Mouse (Mus musculus) adrenal gland, adult 2 months (tissue): ENCODE data around the gene Zfp935. TPM values are rescaled to one million over a fixed set of nuclear protein-coding genes. Genes with fewer than 3 reads are reported as not detected.
"Not testable (repeated sequence)": the region's sequence is repeated elsewhere in the genome, so short reads cannot be mapped to it uniquely, and the experiment has no call there.

ENCODE experiments used
- DNase-seq: peaks from one replicate; pipeline ENCODE4 v3.0.0; 2021
- long read RNA-seq: library from polyadenylated mRNA; stranded (forward); transcript quantifications from one replicate; pipeline ENCODE4 v2.0.0, GENCODE M21; 2021
- microRNA-seq, 2 experiments: library from miRNA; unstranded; fragments of <30 nt; microRNA quantifications; one replicate each; pipeline ENCODE4 v1.2.0; 2021
- polyA plus RNA-seq: library from polyadenylated mRNA; depleted of rRNA; stranded (reverse); fragments of >200 nt; gene quantifications from 2 replicates; pipeline ENCODE4 v1.2.3, GENCODE M21; 2012; rRNA removed
- total RNA-seq, 2 experiments: library from RNA; stranded (reverse); gene quantifications; 2 replicates each; pipeline ENCODE4 v1.2.3; 2021

The Zfp935 gene
- total RNA-seq (not detected), polyA plus RNA-seq (not detected in 2 replicates)
- long read RNA-seq, result 0 reads

- peak; percentile 85 for DNase-seq
Observed at GRCm38 (mm10) chr13:62558189-62559110, at the start of gene Zfp935. Zfp935 (minus strand) TSS chr13:62558511.

DNA sequence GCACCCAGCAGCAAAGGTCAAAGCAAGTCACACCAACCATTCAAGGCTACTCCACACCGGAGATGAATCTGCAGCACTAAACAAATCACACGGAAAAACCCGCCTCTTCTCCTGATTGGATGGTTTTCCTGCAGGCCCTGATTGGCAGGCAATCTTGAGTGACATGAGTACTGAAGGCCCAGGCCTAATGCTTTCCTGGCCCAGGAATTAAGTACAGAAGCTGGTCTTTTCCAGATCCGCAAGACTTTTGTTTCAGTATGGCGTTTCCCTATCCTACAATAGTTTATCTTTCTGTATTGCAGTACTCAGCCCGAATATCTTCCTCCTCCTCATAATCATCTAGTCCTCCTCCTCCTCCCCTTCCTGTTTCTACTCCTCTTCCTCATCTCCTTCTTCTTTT lies 12.8 kb upstream of the Zfp935 start, which contains the start of gene Zfp934:
TSS of gene Zfp934 (minus strand) at position 101 of the 400 bp plus-strand sequence.
- DNase-seq, result not testable (repeated sequence)

DNA sequence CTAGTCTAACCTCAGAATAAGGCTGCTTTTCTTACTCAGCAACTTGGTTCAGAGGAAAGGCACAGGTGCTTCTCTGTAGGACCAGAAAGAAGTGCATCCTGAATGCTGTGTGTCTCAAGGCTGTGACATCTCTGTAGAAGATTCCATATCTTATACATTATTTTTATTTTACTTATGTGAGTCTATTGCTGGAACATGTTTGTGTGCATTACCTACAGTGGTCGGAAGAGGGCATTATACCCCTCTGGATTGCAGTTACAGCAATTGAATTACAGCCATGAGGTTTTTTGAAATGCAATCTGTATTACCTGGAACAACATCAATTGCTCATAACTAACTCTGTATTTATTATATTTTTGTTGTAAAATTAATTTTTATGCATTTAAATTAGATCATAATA lies 3.4 kb upstream of the Zfp935 start:
- peak; percentile 7 for DNase-seq

DNA sequence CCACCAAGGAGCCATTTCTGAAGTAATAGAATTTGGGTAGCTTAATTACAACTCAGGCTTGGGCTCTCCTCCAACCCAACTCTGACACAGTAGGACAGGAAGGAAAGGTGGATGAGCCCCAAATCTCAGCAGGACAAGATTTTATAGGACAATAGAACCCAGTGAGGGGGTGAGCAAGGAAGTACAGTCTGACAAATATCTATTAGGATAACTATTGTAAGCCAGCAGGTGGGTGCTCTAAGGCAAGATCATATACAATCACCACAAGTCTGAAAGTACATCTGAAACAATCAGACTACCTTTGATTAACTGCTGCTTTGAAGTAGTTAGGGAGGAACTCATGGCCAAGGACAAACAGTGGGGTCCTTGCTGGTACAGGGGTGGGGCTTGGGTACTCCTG lies 28.2 kb downstream of the Zfp935 start:
- not testable (repeated sequence) for DNase-seq

- not testable (repeated sequence) for DNase-seq
Observed at GRCm38 (mm10) chr13:62510641-62511420, 47.5 kb downstream of the Zfp935 start.

- DNase-seq, result not testable (repeated sequence)
Observed at GRCm38 (mm10) chr13:62472661-62473060, 85.7 kb downstream of the Zfp935 start.

DNA sequence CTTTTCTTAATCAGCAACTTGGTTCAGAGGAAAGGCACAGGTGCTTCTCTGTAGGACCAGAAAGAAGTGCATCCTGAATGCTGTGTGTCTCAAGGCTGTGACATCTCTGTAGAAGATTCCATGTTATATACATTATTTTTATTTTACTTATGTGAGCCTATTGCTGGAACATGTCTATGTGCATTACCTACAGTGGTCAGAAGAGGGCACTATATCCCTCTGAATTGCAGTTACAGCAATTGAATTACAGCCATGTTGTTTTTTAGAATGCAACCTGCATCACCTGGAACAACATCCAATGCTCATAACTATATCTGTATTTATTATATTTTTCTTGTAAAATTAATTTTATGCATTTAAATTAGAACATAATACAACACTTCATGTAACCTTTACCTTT lies 88.4 kb downstream of the Zfp935 start:
- not testable (repeated sequence) for DNase-seq

DNA sequence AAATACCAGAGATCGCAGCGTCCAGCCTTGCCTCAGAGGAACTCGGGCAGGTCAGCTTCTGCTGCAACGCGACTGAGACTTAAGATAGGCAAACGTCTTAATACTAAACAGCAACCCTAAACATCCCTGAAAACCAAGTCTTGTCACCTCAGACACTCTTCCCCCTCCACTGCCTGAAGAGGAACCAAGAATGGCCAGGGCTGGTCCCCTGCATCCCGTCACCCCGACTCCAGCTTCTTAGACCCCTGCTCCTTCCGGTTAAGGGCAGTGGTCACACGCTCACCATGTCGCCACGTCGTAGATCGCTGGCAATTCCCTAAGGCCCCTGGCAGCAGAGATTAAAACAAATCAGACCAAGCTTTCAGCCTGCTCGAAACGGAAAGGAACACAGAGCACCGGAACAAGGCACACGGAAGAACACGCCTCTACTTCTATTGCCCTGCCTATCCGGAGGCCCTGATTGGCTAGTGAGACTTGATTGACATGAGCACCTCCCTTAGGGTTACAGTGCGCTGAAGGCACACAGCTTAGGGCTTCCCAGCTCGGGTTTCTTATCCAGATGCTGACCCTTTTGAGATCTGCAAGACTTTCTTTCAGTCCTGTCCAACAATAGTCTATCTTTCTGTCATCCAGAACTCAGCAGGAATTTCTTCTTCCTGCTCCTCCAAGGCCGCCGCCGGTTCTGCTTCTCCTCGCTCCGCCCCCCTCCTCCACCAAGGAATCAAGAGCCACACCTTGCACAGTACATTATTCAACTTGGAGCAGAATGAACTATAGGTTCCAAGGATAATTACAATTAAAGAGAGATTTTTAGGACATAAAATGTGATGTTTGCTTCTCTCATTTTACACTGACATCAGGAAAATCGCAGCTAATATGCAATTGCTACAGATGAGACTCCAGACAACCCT lies 91.6 kb downstream of the Zfp935 start, which contains the start of gene Gm49359:
TSS of gene Gm49359 (minus strand) at position 409 of the 911 bp plus-strand sequence.
- DNase-seq, result peak; percentile 92

Small RNAs within 50 kb of the gene (microRNA-seq; reads per million reads assigned to microRNA genes)
- 0 to 0.66 reads per million in 2 experiments for gene Gm22256

Other genes starting within 250 kb of the Zfp935 start
- gene Gm3604, start 175.3 kb downstream of the Zfp935 start, total RNA-seq, result under 1 TPM; 0.79 to 0.86 TPM
- gene Gm3604, start 175.3 kb downstream of the Zfp935 start, polyA plus RNA-seq, result not detected in 2 replicates
- 1 to 10 TPM; 7.9 to 9.3 TPM for gene Gm49359, start 91.7 kb downstream of the Zfp935 start, total RNA-seq
- gene Gm49359, start 91.7 kb downstream of the Zfp935 start, polyA plus RNA-seq, result not detected in 2 replicates
- 1 to 10 TPM; 4.4 to 4.7 TPM for gene Zfp934, start 12.7 kb upstream of the Zfp935 start, total RNA-seq
- gene Zfp934, start 12.7 kb upstream of the Zfp935 start, polyA plus RNA-seq, result 0.07 and 0.28 TPM in 2 replicates
- 1 to 10 TPM in 1 of 2 experiments, under 1 TPM in 1; 0.92 to 1.0 TPM for gene 6720489N17Rik, start 65.7 kb upstream of the Zfp935 start, total RNA-seq
- gene 6720489N17Rik, start 65.7 kb upstream of the Zfp935 start, polyA plus RNA-seq, result 0.94 TPM in 1 of 2 replicates, not detected in the other
- 1 to 10 TPM; 3.1 to 5.4 TPM for gene Platr25, start 202.2 kb upstream of the Zfp935 start, total RNA-seq
- 0.12 and 0.24 TPM in 2 replicates for gene Platr25, start 202.2 kb upstream of the Zfp935 start, polyA plus RNA-seq
- gene Gm5141, start 227.3 kb upstream of the Zfp935 start, total RNA-seq, result 1 to 10 TPM; 1.1 to 1.4 TPM
- 0.02 TPM in 1 of 2 replicates, not detected in the other for gene Gm5141, start 227.3 kb upstream of the Zfp935 start, polyA plus RNA-seq